Comparison of ENCODE assay signal across 22 mouse cellular contexts in genomic region chr14:29957393-29957792, GRCm38 (mm10). TPM values are rescaled to one million over a fixed set of nuclear protein-coding genes. Genes with fewer than 3 reads are reported as not detected.
"Had no signal": no experiment of that assay in that cellular context is flagged by ENCODE, and none has a peak within 500 bp of the region (broad histone marks: within the 10 kb centered on the region; RNA-seq: fewer than 3 reads in every experiment).

No protein-coding gene starts in this region.

- H3K27me3 ChIP-seq: liver, embryonic 13.5 days; liver, embryonic 15.5 days; lung, embryonic 15.5 days; midbrain, embryonic 13.5 days; midbrain, embryonic 15.5 days; neural tube, embryonic 13.5 days had no signal

- H3K4me2 ChIP-seq: liver, embryonic 13.5 days; liver, embryonic 15.5 days; lung, embryonic 15.5 days; midbrain, embryonic 11.5 days; midbrain, embryonic 13.5 days; midbrain, embryonic 15.5 days; neural tube, embryonic 13.5 days had no signal

- H3K27ac ChIP-seq: liver, embryonic 13.5 days; liver, embryonic 15.5 days; lung, embryonic 15.5 days; macrophage; midbrain, embryonic 13.5 days; midbrain, embryonic 15.5 days; neural tube, embryonic 13.5 days had no signal

- DNase-seq: liver, embryonic 13.5 days; liver, postnatal 0 days; lung, adult 2 months; lung, postnatal 14 days; lung, postnatal 36 days; right cerebral cortex, postnatal 14 days; right cerebral cortex, postnatal 4 days; spleen, adult 18-20 months; thymus, adult 18-20 months; thymus, postnatal 25 days; thymus, postnatal 4 days had no signal

- H3K36me3 ChIP-seq: liver, embryonic 13.5 days; liver, embryonic 15.5 days; lung, embryonic 15.5 days; midbrain, embryonic 13.5 days; midbrain, embryonic 15.5 days; neural tube, embryonic 13.5 days had no signal

- ATAC-seq: liver, postnatal 0 days; lung, postnatal 0 days; midbrain, embryonic 13.5 days; midbrain, embryonic 15.5 days had no signal

- H3K4me3 ChIP-seq: liver, embryonic 13.5 days; liver, embryonic 15.5 days; lung, embryonic 15.5 days; midbrain, embryonic 13.5 days; midbrain, embryonic 15.5 days; myocyte; neural tube, embryonic 13.5 days had no signal

- H3K4me1 ChIP-seq: liver, embryonic 13.5 days; liver, embryonic 15.5 days; lung, embryonic 15.5 days; midbrain, embryonic 13.5 days; midbrain, embryonic 15.5 days; neural tube, embryonic 13.5 days had no signal

- H3K9me3 ChIP-seq: liver, embryonic 13.5 days; liver, embryonic 15.5 days; lung, embryonic 15.5 days; midbrain, embryonic 15.5 days; neural tube, embryonic 13.5 days had no signal

- H3K9ac ChIP-seq: liver, embryonic 13.5 days; liver, embryonic 15.5 days; liver, postnatal 0 days; lung, embryonic 15.5 days; midbrain, embryonic 13.5 days; midbrain, embryonic 15.5 days; neural tube, embryonic 13.5 days had no signal

RNA-seq across cellular contexts. Expression of gene Il17rb, which starts 51.3 kb away (rescaled TPM):
- total RNA-seq: neutrophil, adult 5-6 weeks had no signal
- polyA plus RNA-seq: macrophage had no signal

RNA-seq across cellular contexts. Expression of gene Chdh, which starts 51.4 kb away (rescaled TPM):
- polyA plus RNA-seq: myocyte; neural tube, embryonic 11.5 days had no signal
